Mouse (Mus musculus) hematopoietic stem cell, adult 5-6 weeks (primary cell): ENCODE measurements around the gene Gm20219. TPM values are rescaled to one million over a fixed set of nuclear protein-coding genes. Genes with fewer than 3 reads are reported as not detected.

Source experiments
- ATAC-seq, 2 experiments: fragments of 125-278 bp in 1 of 2; replicated peaks in 1 of 2; 2 replicates each; pipeline ENCODE4 v1.8.0; 2016 to 2017; ENCODE audit warnings: inconsistent platforms in 2 of 2, mild to moderate bottlenecking in 2 of 2, moderate number of reproducible peaks in 2 of 2, low read depth in 1 of 2, moderate TSS enrichment in 1 of 2; ENCODE audit not compliant: low FRiP score in 2 of 2, poor library complexity in 2 of 2, severe bottlenecking in 2 of 2, insufficient read depth in 1 of 2, low TSS enrichment in 1 of 2
- total RNA-seq: library from RNA; stranded (forward); fragments of 172-1452, 232-1000 nt; gene quantifications from 2 replicates; pipeline ENCODE4 v1.2.3, GENCODE M21; 2017

Gm20219 gene
- total RNA-seq, 1 experiment from 2014 or later: 0.20 TPM

DNA sequence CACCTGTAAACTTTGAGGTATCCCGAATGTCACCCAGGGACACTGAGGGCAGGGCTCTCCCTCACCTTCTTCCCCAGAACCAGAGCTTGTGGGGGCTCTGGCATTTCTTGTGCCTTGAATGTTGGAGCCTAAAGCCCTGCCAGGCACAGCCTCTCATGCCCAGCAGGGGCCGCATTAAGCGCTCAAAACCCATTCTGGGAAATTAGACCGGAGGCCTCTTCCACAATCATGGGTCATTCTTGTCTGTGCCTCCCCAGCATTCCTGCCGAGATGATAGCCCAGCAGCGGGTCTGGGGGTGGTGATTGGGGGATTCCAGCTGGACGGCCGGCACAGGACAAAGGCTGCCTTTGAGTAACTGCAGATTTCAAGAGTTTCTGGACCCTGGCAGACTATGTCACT is 16.3 kb downstream of the Gm20219 start:
- no peak for ATAC-seq

DNA sequence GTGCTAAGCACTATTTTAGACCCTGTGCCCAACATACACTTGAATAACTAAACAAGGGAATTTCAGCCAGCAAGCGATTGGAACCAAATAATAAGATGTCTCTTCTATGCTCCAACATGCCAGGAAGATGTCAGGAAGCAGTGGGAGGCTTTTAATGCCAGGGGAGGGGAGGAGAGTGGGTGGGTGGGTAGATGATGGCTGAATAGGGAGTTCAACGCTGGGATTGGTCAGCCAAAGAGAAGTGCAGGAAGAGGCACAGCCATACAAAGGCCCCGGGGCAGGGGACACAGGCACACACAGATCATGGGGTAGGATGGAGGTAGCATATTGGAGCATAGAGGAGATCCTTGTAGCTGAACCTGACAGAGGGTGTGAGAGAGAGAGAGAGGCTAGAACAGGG is 17.3 kb downstream of the Gm20219 start:
- ATAC-seq: no peak

DNA sequence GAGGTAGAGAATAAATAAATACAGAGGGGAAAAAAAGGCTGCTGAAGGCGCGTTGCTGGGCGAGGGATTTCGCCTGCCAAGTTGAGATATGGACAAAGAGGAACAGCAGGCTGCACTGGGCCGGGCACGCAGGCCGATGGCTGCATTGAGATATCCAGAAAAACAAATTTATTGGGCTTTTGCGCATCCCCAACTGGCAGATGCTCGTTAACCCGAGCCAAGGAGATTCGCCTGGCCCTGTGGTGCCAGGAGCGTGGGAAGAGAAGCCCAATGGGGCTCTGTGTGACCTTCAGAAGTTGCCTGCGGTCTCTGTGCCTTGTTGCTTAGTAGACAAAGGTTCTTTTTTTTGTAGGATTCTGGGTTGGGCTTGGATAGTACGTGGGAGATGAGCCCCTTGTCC is 18.0 kb downstream of the Gm20219 start:
- ATAC-seq: no peak

DNA sequence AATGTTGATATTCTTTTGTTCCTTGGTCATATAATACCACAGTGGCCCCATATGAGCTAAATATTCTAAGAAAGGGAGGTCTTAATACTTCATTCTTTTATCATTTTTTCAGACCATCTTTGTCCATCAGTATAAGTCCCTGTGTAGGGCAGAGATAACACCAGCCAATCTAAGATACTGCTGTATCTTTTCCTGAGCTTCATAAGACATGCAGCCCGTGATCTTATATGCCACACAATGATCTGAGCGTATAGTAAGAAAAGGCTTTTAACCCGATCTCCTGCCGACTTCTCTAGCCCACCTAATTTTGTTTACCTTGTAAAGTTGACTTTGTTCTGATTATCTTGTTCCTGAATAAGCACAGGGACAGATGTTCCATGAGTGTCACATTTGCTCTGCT is 29.2 kb downstream of the Gm20219 start:
- ATAC-seq: no peak

DNA sequence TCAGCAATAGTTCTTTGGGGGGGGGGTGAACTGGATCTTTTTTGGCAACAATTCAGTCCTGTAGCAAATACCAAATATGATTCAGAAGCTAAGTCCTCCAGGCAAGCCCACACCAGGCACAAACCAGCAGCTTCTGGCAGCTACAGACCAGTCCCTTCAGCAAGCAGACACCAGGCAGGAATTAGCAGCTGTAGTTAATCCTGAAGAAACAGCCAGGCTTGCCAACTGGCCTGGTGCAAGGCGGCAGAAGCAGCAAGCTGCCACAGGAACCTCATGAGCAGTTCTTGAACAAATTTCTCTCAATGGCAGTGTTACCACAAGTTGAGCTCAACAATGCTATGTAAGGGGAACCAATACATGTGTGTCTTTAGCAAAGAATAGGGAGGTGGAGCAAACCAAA is 31.4 kb downstream of the Gm20219 start:
- no peak for ATAC-seq

DNA sequence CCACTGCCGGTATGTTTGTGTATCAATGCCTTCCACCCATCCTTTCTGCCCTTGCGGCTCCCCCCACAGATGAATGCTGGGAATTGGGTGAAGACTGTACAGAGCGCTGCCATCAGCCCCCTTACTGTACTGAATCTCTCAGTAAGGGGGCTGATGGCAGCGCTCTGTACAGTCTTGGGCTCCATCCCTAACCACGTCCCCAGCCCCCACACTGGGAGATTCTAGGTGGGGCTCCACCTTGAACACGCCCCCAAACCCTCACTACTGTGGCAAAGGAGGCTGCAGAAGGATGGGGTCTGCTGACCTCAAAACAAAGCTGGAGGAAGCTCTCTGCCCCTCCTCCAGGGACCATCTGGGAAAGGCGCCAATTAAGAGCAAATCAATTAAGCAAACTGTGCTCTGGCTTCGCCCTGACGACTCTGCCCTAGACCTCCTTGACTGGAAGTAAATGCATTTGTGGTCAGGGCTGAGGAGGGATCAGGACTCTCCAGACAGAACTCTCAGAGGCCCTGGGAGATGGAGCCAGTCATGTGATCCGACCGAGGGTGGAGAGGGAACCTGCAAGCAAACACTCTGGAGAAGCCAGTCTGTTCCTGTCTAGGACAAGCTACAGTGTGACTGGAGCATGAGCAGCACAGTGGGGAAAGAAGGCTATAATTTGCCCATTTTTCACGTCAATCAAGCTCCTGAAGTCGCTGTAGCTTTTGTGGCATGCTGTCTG is 38.3 kb downstream of the Gm20219 start:
- ATAC-seq: no peak; a peak in 1 of 4 replicates

DNA sequence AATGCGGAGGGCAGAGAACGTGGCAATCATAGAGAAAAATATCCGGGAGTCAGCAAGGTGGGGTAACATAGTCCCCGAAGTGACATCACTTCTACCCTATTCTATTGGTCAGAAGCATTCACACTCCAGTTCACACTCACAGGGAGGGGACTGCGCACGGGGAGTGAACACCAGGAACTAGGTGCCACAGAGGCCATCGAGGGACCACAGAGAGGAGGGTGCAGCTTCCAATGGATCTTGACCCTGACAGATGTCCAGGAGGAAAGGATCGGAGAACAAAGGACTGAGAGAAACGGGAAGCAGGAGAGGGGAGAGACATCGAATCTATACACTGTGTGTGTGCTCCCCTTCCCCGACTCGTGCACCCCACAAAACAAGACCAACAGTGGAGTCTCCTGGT is 39.3 kb downstream of the Gm20219 start:
- ATAC-seq: no peak

DNA sequence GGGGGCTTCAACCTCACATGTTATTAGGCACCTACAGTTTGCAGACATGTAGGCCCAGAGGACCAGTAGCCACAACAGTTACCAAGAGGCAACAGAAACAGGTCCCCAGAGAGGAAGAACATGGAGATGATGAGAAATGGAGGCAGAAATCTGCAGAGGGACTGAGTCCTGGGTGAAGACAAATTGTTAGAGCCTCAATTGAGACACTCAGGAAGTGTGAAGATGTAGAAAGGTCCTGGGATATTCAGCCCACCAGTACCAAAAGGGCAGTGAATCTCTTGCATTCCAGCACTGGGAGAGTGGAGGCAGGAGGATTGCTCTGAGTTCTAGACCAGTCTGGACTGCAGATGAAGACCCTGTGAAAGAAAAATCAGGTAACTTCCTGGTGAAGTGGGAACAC is 39.9 kb downstream of the Gm20219 start:
- no peak for ATAC-seq

DNA sequence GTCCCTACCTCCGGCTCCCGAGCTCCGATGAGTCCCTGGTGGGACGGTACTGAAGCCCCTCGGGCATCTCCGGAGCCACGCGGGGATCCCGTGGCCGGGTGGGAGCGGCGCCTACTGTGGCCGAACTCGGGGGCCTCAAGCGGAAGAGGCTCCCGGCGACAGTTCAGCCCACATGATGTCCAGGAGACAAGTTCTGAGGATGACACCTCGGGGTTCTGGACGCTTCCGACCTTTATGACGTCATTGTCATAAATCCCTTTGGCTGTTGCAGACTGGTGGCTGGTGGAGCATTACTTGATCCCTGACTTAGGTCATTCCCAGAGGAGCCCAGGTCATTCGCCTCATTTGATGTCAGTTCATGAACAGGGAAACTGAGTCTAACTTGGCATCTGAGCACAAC is 41.9 kb downstream of the Gm20219 start, which contains the start of gene Znrf4:
Gene Znrf4 (minus strand): TSS at position 122 of the 400 bp plus-strand sequence.
- no peak for ATAC-seq

DNA sequence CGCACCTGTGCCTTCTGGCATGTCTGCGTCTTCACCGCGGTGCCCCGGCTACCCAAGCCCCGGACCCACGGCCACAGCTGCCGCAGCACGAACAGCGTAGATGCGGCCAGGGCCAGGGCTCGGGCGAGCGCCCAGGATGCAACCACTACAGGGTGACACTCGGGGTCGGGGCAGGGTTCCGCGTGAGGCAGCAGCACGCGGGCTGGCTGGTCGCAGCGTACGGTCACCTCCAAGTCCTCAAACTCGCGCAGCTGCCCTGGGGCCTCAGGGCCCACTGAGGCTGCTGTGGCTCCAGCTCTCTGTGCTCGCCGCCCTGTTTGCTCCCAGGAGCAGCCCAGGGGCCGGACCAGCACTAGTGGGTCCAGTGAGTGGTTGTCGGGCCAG is 42.5 kb downstream of the Gm20219 start:
- no peak for ATAC-seq

DNA sequence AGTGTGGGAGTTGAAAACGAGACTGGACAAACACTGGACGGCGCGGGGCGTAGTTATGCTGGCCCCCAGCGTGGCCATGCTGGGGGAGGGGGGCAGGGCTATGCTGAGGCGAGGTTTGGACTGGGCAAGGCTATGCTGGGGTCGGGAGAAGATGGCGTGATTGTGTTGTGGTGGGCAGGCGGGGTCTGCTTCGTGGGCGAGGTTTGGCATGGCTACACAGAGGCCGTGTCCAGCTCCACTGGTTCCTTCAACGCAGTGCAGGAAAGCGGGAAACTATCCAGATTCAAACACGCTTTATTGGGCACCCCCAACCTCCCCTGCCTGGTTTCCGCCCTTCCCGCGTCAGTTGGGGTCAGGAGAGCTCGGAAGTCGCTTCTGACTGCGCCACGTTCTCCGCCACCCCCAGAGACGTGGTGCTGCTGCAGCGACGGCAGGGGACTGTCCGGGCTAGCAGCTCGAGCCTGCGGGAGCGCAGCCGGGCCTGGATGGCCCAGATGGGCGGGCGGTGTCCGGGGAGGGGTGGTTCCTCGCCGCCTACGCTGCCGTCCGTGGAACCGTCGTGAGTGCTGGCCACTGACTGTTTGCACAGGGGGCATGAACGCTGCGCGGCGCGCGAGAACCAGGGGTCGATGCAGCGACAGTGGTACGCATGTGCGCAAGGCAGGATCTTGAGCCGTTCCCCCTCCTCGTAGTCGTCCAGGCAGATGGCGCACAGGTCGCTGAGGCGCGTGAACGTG is 43.0 kb downstream of the Gm20219 start:
- ATAC-seq: no peak

DNA sequence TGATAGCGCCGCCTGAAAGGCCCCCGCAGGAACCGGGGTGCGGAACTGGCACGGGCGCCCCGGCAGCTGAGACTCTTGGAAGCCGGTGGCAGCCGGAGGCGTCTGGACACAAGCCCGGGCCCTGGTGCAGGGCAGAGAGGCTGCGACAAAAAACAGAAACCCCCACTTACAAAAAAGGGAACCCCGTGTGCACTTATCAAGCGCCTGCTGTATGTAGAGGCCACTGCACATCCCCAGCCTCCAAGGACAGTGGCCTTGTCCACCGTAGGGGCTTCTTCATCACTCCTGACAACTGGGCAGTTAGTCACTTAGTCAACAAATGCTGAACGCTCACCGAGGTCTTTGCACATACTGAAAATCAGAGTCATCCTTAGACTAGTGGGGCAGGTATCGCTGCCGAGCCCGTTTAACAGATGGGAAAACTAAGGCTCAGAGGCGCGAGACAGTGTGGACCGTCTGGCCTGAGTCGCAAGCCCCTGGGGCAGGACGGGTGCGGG is 43.7 kb downstream of the Gm20219 start:
- ATAC-seq: no peak

DNA sequence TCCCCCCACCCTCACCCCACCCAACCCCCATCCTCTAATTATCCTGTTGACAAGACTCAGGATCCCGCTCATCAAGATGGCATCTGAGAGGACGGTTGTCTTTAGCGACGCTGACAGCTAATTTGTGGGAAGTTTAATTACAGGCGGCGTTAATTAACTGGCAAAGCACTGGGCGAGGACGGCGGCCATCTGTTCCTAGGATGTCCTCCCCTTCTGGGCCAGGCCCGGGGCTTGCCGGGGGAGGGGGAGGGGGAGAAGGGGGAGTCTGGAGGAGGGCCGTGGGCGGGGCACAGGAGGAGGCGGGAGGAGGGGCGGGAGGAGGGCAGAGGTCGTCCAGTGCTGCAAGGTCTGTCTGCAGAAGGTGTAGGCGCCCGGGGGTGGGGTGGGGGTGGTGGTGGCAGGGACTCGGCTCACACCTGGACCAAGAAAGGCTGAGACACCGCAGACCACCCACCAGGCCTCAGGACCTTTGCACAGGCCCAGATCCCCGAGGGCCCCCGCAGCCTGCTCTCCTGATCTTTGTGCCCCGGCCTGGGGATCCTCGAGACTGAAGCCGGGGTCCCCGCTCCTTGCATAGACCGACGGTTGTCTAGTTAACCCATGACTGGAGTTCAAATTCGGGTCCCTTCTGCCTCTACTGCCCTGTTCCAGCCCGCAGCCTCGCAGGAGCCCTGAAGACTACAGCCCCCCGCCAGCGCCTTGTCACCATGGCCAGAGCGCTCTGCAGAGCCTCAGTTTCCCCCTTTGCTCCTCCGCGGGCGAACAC is 44.3 kb downstream of the Gm20219 start:
- ATAC-seq: no peak

DNA sequence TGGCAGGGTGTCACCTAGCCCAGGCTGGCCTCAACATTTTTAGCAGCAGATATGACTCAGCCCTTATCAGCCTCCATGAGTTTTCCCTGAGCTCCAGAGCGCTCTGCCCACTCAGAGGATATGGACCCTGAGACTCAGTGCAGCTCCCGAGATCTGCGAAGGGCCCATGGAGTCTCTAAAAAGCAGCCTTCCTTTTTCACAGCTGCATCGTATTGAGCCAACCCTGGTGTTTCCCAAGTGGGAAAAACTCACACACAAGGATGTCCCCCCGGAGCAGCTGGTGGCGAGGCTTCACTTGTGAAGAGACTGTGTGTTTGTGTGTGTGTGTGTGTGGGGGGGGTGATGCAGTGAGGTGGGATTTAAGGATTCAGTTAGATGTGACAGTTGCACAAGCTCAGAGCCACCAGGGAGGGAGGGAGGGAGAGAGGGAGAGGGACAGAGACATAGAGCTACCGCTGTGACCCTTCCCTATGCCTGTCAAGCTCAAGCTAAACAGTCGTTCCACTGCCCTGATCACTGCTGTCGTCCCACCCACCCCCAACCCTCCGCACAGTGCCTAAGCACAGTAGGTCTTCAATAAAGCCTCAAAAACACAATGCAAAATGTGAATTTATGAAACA is 45.1 kb downstream of the Gm20219 start:
- ATAC-seq: no peak

DNA sequence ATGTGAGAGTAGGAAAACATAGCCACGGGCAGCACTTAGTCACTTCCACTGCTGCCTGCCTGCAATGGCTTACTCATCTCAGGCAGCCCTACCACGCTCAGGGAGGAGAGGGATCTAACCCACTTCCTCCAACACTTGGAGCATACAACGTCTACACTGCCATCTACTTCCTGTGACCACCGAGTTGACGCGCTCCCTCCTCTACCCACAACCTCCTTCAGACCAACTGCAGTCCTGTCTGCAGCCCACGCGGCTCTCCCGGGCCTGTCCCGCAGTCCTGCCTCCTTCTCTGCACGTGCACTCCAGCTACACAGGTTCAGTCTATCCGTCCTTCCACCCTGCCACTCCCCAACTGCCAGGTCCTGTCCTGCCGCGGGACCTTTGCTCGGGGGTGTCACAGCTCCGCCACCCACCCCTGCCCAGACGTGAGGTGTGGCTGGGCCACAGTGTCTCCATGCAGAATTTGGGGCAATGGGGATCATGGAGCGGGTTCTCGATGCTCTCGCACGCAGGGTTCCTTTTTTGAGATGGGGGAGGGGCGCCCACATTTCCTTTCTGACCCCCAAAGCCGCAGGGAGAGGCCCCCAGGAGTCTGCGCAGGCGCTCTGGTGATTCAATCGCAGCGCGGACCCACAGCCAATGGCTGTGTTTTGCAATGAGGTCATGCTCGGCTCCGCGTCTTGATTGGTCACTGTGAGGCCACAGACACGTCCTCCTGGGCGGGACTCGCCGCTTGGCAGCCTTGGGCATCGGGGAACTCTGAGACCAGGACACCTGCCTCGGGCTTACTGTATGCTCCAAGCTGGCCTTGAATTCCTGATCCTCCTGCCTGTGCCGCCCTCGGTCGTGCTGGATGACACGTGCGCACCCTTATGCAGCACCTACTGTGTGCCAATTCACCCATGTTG is 46.8 kb downstream of the Gm20219 start:
- ATAC-seq: peak; percentile 92 to 94

DNA sequence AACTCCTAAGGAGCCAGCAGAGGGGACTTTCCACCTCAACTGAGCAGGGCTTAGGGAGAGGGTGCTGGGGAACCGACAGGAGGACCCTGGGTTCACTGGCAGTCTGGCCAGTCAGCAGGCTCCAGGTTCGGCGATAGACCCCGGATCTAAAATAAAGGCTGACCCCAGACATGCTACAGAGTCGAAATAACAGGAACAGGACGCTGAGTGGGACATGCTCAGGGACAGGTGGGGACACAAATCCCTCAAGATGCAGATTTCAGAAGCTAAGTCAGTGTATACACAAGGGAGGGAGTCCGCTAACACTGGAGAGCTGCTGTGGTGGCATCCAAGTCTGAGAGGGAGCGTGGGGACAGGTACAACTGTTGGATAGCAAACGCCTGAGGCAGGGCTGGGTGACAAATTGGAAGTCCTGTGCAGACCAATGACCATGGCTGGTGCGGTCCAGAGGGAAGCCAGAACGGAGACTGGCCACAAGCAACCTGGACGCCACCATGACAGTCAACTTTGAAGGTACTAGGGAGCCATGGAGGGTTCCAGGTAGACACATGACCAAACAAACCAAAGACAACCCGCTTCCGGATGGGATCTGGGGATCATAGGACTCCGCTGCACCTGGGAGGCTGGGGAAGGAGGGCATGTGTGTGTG is 47.6 kb downstream of the Gm20219 start:
- no peak for ATAC-seq
